Mouse (Mus musculus) liver, embryonic 14.5 days (tissue): Measurements from ENCODE around the gene Igf2bp2.

Experiments used
- CTCF ChIP-seq: IDR thresholded peaks from 2 replicates; pipeline ENCODE4 v1.5.1; 2016; ENCODE audit warnings: antibody characterized with exemption, low read depth, control low read depth
- EP300 ChIP-seq: IDR thresholded peaks from 2 replicates; pipeline ENCODE4 v1.6.1; 2016; ENCODE audit warnings: antibody characterized with exemption, low read depth

- TF ChIP-seq CTCF (no peak), EP300 (no peak)
These were observed 1.0 kb downstream of the Igf2bp2 start for GRCm38 (mm10) chr16:22162066-22162511.
